ENCODE assay signal across 21 mouse cellular contexts in genomic region chr13:9340293-9340692, GRCm38 (mm10).
"Had no signal": no experiment of that assay in that cellular context is flagged by ENCODE, and none has a peak within 500 bp of the region (broad histone marks: within the 10 kb centered on the region; RNA-seq: fewer than 3 reads in every experiment).

No protein-coding gene starts in this region.

- H3K36me3 ChIP-seq: liver, embryonic 15.5 days; lung, embryonic 15.5 days; midbrain, embryonic 13.5 days; midbrain, embryonic 15.5 days; neural tube, embryonic 13.5 days; neural tube, embryonic 15.5 days had no signal

- H3K4me1 ChIP-seq: liver, embryonic 15.5 days; megakaryocyte, embryonic 14.5 days; midbrain, embryonic 13.5 days; midbrain, embryonic 15.5 days; neural tube, embryonic 15.5 days had no signal

- H3K4me3 ChIP-seq: liver, embryonic 15.5 days; lung, embryonic 15.5 days; megakaryocyte, embryonic 14.5 days; midbrain, embryonic 13.5 days; midbrain, embryonic 15.5 days; neural tube, embryonic 13.5 days; neural tube, embryonic 15.5 days had no signal

- H3K27ac ChIP-seq: liver, embryonic 15.5 days; lung, embryonic 15.5 days; macrophage; midbrain, embryonic 13.5 days; midbrain, embryonic 15.5 days; neural tube, embryonic 13.5 days; neural tube, embryonic 15.5 days had no signal

- DNase-seq: liver, postnatal 0 days; lung, adult 2 months; lung, postnatal 14 days; lung, postnatal 36 days; retina, postnatal 1 day; right cerebral cortex, adult 18-20 months; right cerebral cortex, postnatal 25 days; right cerebral cortex, postnatal 4 days; spleen, adult 18-20 months; thymus, adult 2 months; thymus, postnatal 25 days had no signal

- H3K9ac ChIP-seq: liver, embryonic 15.5 days; liver, postnatal 0 days; lung, embryonic 15.5 days; midbrain, embryonic 13.5 days; midbrain, embryonic 15.5 days; neural tube, embryonic 13.5 days; neural tube, embryonic 15.5 days had no signal

- H3K4me2 ChIP-seq: liver, embryonic 15.5 days; lung, embryonic 15.5 days; midbrain, embryonic 11.5 days; midbrain, embryonic 13.5 days; midbrain, embryonic 15.5 days; neural tube, embryonic 13.5 days; neural tube, embryonic 15.5 days had no signal

- H3K27me3 ChIP-seq: liver, embryonic 15.5 days; lung, embryonic 15.5 days; megakaryocyte, embryonic 14.5 days; midbrain, embryonic 13.5 days; midbrain, embryonic 15.5 days; neural tube, embryonic 13.5 days; neural tube, embryonic 15.5 days had no signal

- H3K9me3 ChIP-seq: liver, embryonic 15.5 days; lung, embryonic 15.5 days; megakaryocyte, embryonic 14.5 days; midbrain, embryonic 13.5 days; midbrain, embryonic 15.5 days; neural tube, embryonic 13.5 days; neural tube, embryonic 15.5 days had no signal

- ATAC-seq: liver, postnatal 0 days; lung, postnatal 0 days; midbrain, embryonic 13.5 days; midbrain, embryonic 15.5 days had no signal
